Mouse (Mus musculus): ENCODE results near the gene Cadm2.

The Cadm2 gene

DNA sequence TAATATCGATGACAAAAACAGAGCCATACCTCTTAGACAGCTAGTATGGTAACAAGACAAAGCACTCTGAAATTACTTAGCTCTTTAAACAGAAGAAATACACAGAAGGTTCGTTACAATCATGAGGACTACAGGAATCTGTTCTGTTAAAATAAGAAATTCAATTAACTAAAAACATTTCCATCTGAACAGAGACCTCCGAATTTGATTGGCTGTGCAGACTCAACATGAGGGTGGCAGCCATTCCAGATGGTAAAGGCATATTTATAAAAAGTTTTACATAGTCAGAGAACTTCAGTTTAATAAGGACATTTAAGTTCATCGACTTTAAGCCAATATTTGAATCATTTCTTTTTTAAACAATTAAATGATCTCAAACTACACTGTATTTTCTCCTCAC, 105.2 kb downstream of the Cadm2 start:
- no peak for DNase-seq (ENCODE audit: low read depth, low spot score)

DNA sequence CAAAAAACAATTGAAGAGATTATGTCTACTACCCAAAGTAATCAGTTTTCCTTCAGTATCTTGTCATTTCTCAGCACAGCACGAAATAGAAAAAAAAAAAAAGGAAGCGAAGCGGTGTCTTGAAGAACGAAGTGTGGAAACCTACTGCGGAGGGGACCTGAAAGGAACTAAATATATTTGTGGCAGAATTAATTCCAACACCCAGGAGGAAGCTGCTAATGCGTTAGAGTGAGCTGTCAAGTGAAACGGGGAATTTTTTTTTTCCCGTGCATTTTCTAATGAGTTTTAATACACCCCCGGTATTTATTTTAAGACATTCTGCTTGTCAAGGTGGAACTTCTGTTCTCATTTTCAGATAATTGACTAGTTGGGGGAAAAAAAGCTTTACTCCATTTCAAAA, 111.6 kb downstream of the Cadm2 start:
- DNase-seq (ENCODE audit: low read depth, low spot score) = no peak

DNA sequence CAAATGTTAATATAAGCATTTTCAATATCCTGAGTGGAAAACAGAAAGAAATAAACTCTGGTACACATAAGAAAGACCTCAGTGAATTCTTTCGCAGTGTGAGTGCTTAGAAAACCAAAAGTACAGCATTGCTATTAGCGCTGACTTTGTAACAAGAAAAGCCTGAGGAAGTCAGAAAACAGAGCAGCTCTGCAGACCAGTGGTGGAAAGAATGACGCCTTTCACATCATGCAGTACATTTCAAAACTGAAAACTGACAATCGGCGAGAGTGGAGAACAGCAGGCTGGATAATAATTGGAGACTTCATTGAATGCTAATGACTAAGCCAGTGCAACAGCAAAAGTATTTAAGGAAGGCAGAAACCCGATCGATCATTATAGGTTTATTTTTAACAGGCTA, 138.2 kb downstream of the Cadm2 start:
- DNase-seq (ENCODE audit: low read depth, low spot score) = no peak

GRCm38 (mm10) chr16:67467041-67467440, 153.7 kb downstream of the Cadm2 start:
- DNase-seq (ENCODE audit: low read depth, low spot score) = no peak

DNA sequence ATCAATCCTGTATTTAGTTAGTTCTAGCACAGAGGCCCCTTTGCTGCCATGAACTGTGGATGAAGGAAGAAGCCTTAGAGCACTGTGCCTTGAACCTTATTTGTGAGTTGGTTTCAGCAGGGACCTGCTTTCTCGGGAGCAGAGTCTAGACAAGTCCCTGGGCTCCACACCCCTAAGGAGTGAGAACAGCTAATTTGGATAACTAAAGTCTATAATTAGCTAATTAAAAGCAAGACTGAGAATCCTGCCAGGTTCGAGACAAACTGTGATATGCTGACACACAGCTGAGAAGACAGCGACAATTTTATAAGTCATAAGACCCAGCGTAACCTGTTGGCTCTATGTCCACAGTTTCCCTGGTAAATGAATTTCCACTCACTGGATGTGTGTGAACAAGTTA, 184.4 kb downstream of the Cadm2 start:
- DNase-seq (ENCODE audit: low read depth, low spot score) = no peak

GRCm38 (mm10) chr16:67425371-67425770, 195.3 kb downstream of the Cadm2 start:
- DNase-seq (ENCODE audit: low read depth, low spot score) = no peak

- no peak for DNase-seq (ENCODE audit: low read depth, low spot score)
These were observed 209.8 kb downstream of the Cadm2 start for GRCm38 (mm10) chr16:67410926-67411325.

- DNase-seq (ENCODE audit: low read depth, low spot score) = no peak
These were observed 210.2 kb downstream of the Cadm2 start for GRCm38 (mm10) chr16:67410482-67410881.

- no peak for DNase-seq (ENCODE audit: low read depth, low spot score)
These were observed 253.0 kb downstream of the Cadm2 start for GRCm38 (mm10) chr16:67367745-67368144.

DNA sequence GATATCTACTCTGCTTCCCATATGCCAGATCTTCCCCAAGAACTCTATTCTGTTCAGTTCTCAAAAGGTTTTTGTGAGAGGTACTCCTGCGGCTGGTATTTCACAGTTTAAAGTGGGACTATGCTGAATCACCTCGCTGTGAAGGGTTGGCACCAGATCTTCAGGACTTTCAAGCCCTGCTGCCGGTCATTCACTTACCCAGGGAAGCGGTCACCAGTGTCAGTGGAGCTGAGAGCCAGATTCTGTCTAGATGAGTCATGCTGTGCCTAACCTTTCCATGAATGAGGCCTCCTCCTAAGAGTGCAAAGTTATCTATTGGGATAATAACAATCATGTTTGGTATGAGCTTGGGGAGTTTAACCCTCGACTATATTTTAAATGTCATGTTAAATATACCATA, 272.7 kb downstream of the Cadm2 start:
- no peak for DNase-seq (ENCODE audit: low read depth, low spot score)

- no peak for DNase-seq (ENCODE audit: low read depth, low spot score)
These were observed 273.1 kb downstream of the Cadm2 start for GRCm38 (mm10) chr16:67347561-67347960.

- DNase-seq (ENCODE audit: low read depth, low spot score) = no peak
These were observed 274.0 kb downstream of the Cadm2 start for GRCm38 (mm10) chr16:67346621-67347290.

DNA sequence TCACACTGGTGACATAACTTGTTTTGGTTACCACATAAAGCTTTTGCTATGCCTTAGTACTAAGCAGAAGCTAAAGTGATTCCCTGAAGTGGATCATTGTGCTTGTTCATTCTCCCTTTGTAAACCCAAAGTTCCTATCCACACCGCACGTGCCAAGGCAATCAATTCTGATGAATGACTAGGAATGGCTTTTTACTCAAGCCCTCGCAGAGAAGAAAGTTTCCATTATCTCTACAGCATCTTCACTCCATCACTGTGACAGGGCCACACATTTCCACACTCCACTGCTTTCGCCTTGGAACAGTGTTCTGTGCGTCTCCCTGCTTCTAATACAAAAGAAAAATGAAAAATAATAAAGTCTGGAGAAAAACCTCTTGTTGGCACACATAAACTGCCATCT, 276.5 kb downstream of the Cadm2 start:
- no peak for DNase-seq (ENCODE audit: low read depth, low spot score)

GRCm38 (mm10) chr16:67311033-67311432, 309.7 kb downstream of the Cadm2 start:
- DNase-seq (ENCODE audit: low read depth, low spot score) = no peak

- DNase-seq (ENCODE audit: low read depth, low spot score) = no peak
These were observed 336.0 kb downstream of the Cadm2 start for GRCm38 (mm10) chr16:67284664-67285063.

GRCm38 (mm10) chr16:67243598-67243997, 377.1 kb downstream of the Cadm2 start:
- no peak for DNase-seq (ENCODE audit: low read depth, low spot score)

DNA sequence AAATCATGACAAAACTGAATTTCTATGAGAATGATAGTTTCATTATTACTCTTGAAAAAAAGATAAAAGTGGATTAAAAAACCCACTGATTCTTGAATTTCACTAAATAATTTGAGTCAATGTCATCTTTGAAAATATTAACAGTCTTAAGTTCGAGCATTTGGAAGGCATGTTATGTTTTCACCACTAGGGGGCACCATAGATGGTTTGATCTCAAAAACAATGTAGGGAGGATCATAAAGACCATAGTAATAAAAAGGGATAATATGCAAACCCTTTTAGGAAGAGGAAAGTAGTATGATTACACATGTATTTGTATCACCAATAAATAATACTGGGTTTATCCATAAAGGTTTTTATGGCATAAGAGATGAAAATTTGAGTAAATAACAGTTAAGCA, 385.8 kb downstream of the Cadm2 start:
- no peak for DNase-seq (ENCODE audit: low read depth, low spot score)

GRCm38 (mm10) chr16:67226696-67227095, 394.0 kb downstream of the Cadm2 start:
- no peak for DNase-seq (ENCODE audit: low read depth, low spot score)

DNA sequence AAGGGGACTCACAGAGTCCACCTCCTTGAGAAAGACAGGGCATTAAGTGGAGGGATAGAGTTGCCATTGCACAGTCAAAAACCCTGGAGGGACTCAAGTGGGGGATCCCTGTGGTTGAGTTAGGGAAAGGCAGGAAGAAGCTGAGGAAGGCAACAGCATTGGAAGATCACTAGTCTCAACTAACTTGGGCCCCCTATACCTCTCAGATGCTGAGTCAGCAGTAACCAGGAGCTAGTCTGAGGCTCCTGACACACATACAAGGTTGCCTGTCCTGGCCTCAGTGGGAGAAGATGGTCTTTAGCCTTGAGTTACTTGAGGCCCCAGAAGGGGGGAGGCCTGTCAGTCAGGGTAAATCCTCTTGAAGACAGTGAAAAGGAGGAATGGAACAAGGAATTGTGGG, 417.4 kb downstream of the Cadm2 start:
- no peak for DNase-seq (ENCODE audit: low read depth, low spot score)

DNA sequence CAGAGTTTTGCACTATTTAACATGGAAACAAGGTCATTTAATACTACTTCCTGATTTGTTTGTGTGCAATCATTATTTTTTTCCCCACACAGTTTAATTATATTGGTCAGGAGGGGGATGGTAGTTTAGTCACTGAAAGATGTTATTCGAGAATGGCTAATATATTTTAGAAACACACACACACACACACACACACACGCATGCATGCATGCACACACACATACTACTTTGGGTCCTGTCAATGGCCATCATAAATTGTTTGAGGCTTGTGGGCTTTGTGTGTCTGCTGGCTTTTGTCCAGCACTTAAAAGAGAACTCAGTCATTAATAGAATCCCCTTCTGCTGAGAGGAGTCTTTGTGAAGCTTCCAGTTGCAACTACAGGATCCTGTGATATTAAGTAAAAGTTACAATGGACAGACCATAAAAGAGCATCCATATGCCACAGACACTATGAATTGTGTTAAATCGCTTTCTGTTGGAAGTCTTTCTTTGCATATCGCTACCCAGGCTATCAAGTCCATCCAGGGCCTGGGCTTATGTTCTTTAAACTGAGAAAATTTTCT, 427.8 kb downstream of the Cadm2 start:
- no peak for DNase-seq (ENCODE audit: low read depth, low spot score)

- DNase-seq (ENCODE audit: low read depth, low spot score) = no peak
These were observed 428.3 kb downstream of the Cadm2 start for GRCm38 (mm10) chr16:67192395-67192794.

GRCm38 (mm10) chr16:67186322-67186721, 434.4 kb downstream of the Cadm2 start:
- DNase-seq (ENCODE audit: low read depth, low spot score) = no peak

DNA sequence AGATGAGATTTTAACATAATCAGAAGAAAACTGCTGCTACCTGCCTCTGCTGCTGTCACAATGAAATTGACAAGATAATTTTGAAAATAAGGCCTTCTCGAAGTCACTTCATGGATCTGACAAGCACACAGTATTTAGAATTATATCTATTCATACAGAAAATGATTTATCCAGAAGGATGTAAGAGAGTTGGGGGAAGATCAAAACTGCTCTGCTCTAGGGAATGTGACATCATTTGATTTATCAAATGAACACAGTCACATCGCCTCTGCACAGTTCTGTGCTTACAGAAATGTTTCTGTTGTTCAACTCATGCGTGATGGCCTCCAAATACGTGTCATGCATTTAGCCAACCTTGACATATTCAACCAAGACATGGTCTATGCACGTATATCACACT, 437.8 kb downstream of the Cadm2 start:
- DNase-seq (ENCODE audit: low read depth, low spot score) = no peak

- no peak for DNase-seq (ENCODE audit: low read depth, low spot score)
These were observed 445.3 kb downstream of the Cadm2 start for GRCm38 (mm10) chr16:67175386-67175785.

Measured in WW6 (cell line).